Mouse (Mus musculus) midbrain, postnatal 0 days (tissue): ENCODE measurements around the gene Gpat3. TPM values are rescaled to one million over a fixed set of nuclear protein-coding genes. Genes with fewer than 3 reads are reported as not detected.

Source experiments
- ATAC-seq: fragments of 200-750 bp; cut with Nextera tagmentation; 2 replicates; pipeline ENCODE4 v1.8.0; 2017; ENCODE audit warnings: moderate number of reproducible peaks, mild to moderate bottlenecking, moderate TSS enrichment, moderate library complexity; ENCODE audit not compliant: low FRiP score
- DNase-seq: peaks from one replicate; pipeline ENCODE4 v3.0.0-alpha.2; 2015; ENCODE audit warnings: low spot score
- H3K27ac ChIP-seq: fragments of 300-500 bp; sonication (generic); 2 replicates; pipeline ENCODE4 v1.5.1; 2014; ENCODE audit warnings: low read depth, mild to moderate bottlenecking, low read length, mixed read lengths
- H3K27me3 ChIP-seq: fragments of 300-500 bp; sonication (generic); 2 replicates; pipeline ENCODE4 v1.6.1; 2014; ENCODE audit warnings: low read length, control low read depth, mixed read lengths; ENCODE audit not compliant: insufficient read depth
- H3K36me3 ChIP-seq: fragments of 300-500 bp; sonication (generic); 2 replicates; pipeline ENCODE4 v1.6.1; 2014; ENCODE audit warnings: low read length, control low read depth, mixed read lengths; ENCODE audit not compliant: insufficient read depth
- H3K4me1 ChIP-seq: fragments of 300-500 bp; sonication (generic); 2 replicates; pipeline ENCODE4 v1.6.1; 2014; ENCODE audit warnings: mild to moderate bottlenecking, control low read depth, antibody characterized with exemption, low read length, mixed read lengths; ENCODE audit not compliant: insufficient read depth
- H3K4me2 ChIP-seq: fragments of 300-500 bp; sonication (generic); 2 replicates; pipeline ENCODE4 v1.6.1; 2014; ENCODE audit warnings: low read depth, mild to moderate bottlenecking, low read length, mixed read lengths; ENCODE audit not compliant: poor library complexity, severe bottlenecking
- H3K4me3 ChIP-seq: fragments of 300-500 bp; sonication (generic); 2 replicates; pipeline ENCODE4 v1.5.1; 2014; ENCODE audit warnings: low read depth, mild to moderate bottlenecking, low read length, moderate library complexity
- H3K9ac ChIP-seq: fragments of 300-500 bp; sonication (generic); replicated peaks from 2 replicates; pipeline ENCODE4 v1.6.1; 2014; ENCODE audit warnings: mild to moderate bottlenecking, low read length, moderate library complexity, mixed read lengths; ENCODE audit not compliant: poor library complexity, severe bottlenecking
- H3K9me3 ChIP-seq: fragments of 300-500 bp; sonication (generic); 2 replicates; pipeline ENCODE4 v1.6.1; 2016; ENCODE audit warnings: low read length, control low read depth
- CTCF ChIP-seq: IDR thresholded peaks from 2 replicates; pipeline ENCODE4 v1.5.1; 2016; ENCODE audit warnings: antibody characterized with exemption, mild to moderate bottlenecking
- WGBS: fragments of 180-500 bp; shearing (Covaris S2); extraction: QIAGEN DNeasy Blood & Tissue Kit; methylation state at CpG from one replicate; pipeline ENCODE4 v1.1.7; 2014; 5-methylcytosine and 5-hydroxymethylcytosine counted together
- polyA plus RNA-seq: library from polyadenylated mRNA; unstranded; fragments of >200 nt; fragmentation: Nextera tagmentation; extraction: Ambion mirVana; gene quantifications from 2 replicates; pipeline ENCODE4 v1.2.1, GENCODE M21; 2015
- total RNA-seq: library from RNA; depleted of rRNA; stranded (reverse); fragments of >200 nt; gene quantifications from 2 replicates; pipeline ENCODE4 v1.2.3, GENCODE M21; 2014

Gene Gpat3
- total and polyA plus RNA-seq, 2 experiments from 2014 or later: 0.83 to 2.0 TPM

- ATAC-seq: no peak
- no peaks in the 10 kb centered on the region for H3K27me3 ChIP-seq
- no peak overlapping the region for H3K9ac ChIP-seq
- H3K9me3 ChIP-seq: no peaks in the 10 kb centered on the region
- no peak overlapping the region for H3K27ac ChIP-seq
- H3K4me2 ChIP-seq: no peak overlapping the region
- no peaks in the 10 kb centered on the region for H3K4me1 ChIP-seq
- no peaks in the 10 kb centered on the region for H3K36me3 ChIP-seq
- no peak for DNase-seq
- 59% methylated on average over 10 of the region's 10 CpGs for WGBS
- no peak for TF ChIP-seq CTCF
- no peak overlapping the region for H3K4me3 ChIP-seq
These were observed 29.7 kb downstream of the Gpat3 start for GRCm38 (mm10) chr5:100875180-100875579.

DNA sequence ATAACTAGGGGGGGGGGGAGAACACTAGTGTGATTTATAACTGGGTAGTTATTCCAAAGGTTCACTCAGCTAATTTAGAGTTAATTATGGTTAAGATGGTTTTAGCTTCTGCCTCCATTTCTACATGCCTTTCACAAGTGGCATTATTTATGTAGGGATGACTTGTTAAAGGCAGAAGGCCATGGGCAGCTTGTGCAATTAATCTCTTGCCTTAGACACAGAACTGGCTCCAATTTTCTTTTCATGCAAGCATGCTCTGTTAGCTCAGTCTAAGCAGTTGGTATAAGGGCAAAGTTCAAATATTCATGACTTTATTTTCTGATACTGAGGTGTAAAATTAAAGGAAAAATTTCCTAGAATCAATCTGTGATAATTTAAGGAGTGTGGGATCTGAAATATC lies 31.5 kb downstream of the Gpat3 start:
- Histone ChIP-seq H3K4me2 (no peak overlapping the region), H3K36me3 (no peaks in the 10 kb centered on the region), H3K27ac (no peak overlapping the region), H3K9me3 (no peaks in the 10 kb centered on the region), H3K4me3 (no peak overlapping the region), H3K4me1 (no peaks in the 10 kb centered on the region), H3K9ac (no peak overlapping the region), H3K27me3 (no peaks in the 10 kb centered on the region)
- ATAC-seq (no peak), DNase-seq (no peak)
- no peak for TF ChIP-seq CTCF

- H3K27ac ChIP-seq: no peak overlapping the region
- WGBS: 87% methylated on average over 6 of the region's 6 CpGs
- ATAC-seq: no peak
These were observed 39.7 kb downstream of the Gpat3 start for GRCm38 (mm10) chr5:100885216-100885615.

GRCm38 (mm10) chr5:100886331-100886988 lies 40.9 kb downstream of the Gpat3 start:
- Histone ChIP-seq H3K9me3 (no peaks in the 10 kb centered on the region), H3K27ac (no peak overlapping the region), H3K4me3 (no peak overlapping the region), H3K36me3 (no peaks in the 10 kb centered on the region), H3K9ac (no peak overlapping the region), H3K4me2 (no peak overlapping the region), H3K4me1 (no peaks in the 10 kb centered on the region), H3K27me3 (no peaks in the 10 kb centered on the region)
- no peak for TF ChIP-seq CTCF
- WGBS: 86% methylated on average over 7 of the region's 7 CpGs
- no peak for DNase-seq
- no peak for ATAC-seq

More at GRCm38 (mm10) chr5:100885216-100885615, 39.7 kb downstream of the Gpat3 start:
- no peak overlapping the region for H3K4me3 ChIP-seq
- H3K9me3 ChIP-seq: no peaks in the 10 kb centered on the region
- H3K4me2 ChIP-seq: no peak overlapping the region
- no peak for TF ChIP-seq CTCF
- no peak overlapping the region for H3K9ac ChIP-seq
- H3K27me3 ChIP-seq: no peaks in the 10 kb centered on the region
- no peaks in the 10 kb centered on the region for H3K4me1 ChIP-seq
- no peak for DNase-seq
- no peaks in the 10 kb centered on the region for H3K36me3 ChIP-seq

DNA sequence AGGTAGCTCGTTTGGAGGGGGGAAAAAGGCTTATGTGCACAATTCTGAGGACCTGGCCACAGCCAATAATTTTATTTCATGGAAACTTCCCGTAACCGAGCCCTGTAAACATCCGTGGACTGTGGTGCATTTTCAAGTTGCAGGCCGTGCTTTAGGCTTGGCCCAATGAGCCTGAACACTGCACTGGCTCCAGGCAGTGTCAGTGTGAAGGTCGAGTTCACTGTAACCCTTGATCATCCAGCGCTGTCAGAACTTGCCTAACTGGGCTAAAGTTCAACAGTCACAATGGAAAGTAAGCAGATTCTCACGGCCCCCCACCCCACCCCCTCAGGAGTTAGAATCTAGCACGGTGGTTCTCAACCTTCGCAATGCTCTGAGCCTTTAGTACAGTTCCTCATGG lies 50.7 kb downstream of the Gpat3 start:
- no peak overlapping the region for H3K9ac ChIP-seq
- H3K4me1 ChIP-seq: no peaks in the 10 kb centered on the region
- H3K27ac ChIP-seq: no peak overlapping the region
- no peak for TF ChIP-seq CTCF
- no peak overlapping the region for H3K4me3 ChIP-seq
- H3K9me3 ChIP-seq: no peaks in the 10 kb centered on the region
- no peaks in the 10 kb centered on the region for H3K36me3 ChIP-seq
- H3K4me2 ChIP-seq: no peak overlapping the region
- ATAC-seq (no peak), DNase-seq (no peak)
- WGBS: 80% methylated on average over 10 of the region's 10 CpGs
- no peaks in the 10 kb centered on the region for H3K27me3 ChIP-seq

DNA sequence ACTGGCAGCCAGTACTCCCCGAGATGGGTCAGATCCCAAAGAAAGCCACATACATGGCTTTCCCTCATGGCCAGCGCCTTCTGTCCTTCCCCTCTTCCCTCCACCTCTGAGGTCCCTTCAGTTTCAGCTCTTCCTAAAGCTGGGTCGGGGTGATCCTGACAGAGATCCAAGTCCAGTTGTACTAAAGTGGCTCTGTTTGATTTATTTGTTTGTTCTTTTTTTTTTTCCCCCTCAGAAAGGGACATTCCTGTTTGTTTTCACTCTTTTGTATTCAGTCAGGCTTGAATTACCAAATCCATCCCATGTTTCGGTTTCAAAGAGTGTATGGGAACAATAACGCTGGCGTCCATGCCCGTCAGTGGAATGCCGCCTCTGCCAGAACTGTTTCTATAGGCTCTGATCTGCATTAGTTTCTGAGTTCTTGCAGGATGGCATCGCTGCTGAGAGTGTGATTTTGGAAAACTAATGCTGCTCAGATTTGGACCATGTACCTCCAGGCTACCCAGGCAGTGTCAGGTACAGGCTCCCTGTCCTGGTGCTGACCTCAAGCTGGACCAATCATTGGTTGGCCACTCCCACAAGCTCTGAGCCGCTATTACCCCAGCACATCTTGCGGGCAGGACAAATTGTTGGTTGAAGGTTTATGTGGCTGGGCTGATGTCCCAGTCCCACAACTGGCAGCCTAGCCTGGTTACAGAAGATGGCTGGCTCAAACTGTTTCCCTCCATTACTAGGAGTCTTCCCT lies 54.4 kb downstream of the Gpat3 start:
- H3K36me3 ChIP-seq: no peaks in the 10 kb centered on the region
- no peaks in the 10 kb centered on the region for H3K27me3 ChIP-seq
- ATAC-seq (no peak), DNase-seq (no peak)
- no peak overlapping the region for H3K27ac ChIP-seq
- TF ChIP-seq CTCF: no peak
- WGBS: 69% methylated on average over 11 of the region's 11 CpGs
- no peaks in the 10 kb centered on the region for H3K9me3 ChIP-seq
- H3K4me3 ChIP-seq: no peak overlapping the region
- no peak overlapping the region for H3K4me2 ChIP-seq
- no peaks in the 10 kb centered on the region for H3K4me1 ChIP-seq
- H3K9ac ChIP-seq: no peak overlapping the region
